Mouse (Mus musculus): ENCODE results near the gene Tex2.

GRCm38 (mm10) chr11:106479619-106480529 is 133.3 kb downstream of the Tex2 start:
- TF ChIP-seq POLR2A (IDR thresholded peaks at IDR 0.05; ENCODE audit: borderline replicate concordance, insufficient read depth, low read length) (no peak), CTCF (IDR thresholded peaks at IDR 0.05; ENCODE audit: borderline replicate concordance, insufficient read depth, low read depth, low read length) (no peak)

Measured in cerebellum, adult 2 months (tissue).